ENCODE assay signal across 24 mouse cellular contexts in the genomic region with DNA sequence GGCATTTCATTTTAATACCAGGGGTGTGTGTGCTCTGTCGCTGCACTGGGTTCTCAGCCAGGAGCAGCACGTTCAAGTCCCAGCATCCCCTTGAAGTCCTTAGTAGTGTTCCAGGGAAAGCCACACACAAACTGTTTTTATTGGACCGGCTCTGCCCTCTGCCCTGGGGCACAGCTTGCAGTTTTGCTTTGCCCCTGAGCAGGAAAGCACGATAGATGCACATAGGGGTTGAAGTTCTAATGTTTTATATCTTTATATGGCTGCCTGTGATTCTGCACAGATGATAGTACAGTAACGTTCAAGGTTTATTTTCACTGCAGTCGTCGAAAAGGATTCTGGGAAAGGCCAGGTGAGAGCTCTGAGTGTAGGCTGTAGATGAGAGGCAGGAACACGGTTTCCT.
"Had no signal": no experiment of that assay in that cellular context is flagged by ENCODE, and none has a peak within 500 bp of the region (broad histone marks: within the 10 kb centered on the region; RNA-seq: fewer than 3 reads in every experiment).

No protein-coding gene starts in this region.

- H3K9me3 ChIP-seq: heart, embryonic 10.5 days; heart, embryonic 13.5 days; heart, embryonic 15.5 days; hindbrain, embryonic 13.5 days; hindbrain, embryonic 15.5 days; limb, embryonic 13.5 days; limb, embryonic 15.5 days; liver, embryonic 12.5 days had no signal

- H3K27ac ChIP-seq: gastrocnemius, adult 2 months; heart, embryonic 10.5 days; heart, embryonic 13.5 days; heart, embryonic 15.5 days; hindbrain, embryonic 13.5 days; hindbrain, embryonic 15.5 days; hindbrain, postnatal 0 days; limb, embryonic 13.5 days; limb, embryonic 15.5 days; liver, embryonic 12.5 days had no signal

- H3K9ac ChIP-seq: heart, embryonic 13.5 days; heart, embryonic 15.5 days; hindbrain, embryonic 13.5 days; hindbrain, embryonic 15.5 days; limb, embryonic 13.5 days; limb, embryonic 15.5 days; liver, embryonic 12.5 days had no signal

- H3K27me3 ChIP-seq: heart, embryonic 13.5 days; heart, embryonic 15.5 days; hindbrain, embryonic 13.5 days; hindbrain, embryonic 15.5 days; limb, embryonic 15.5 days had no signal

- ATAC-seq: forebrain, embryonic 16.5 days; hindbrain, postnatal 0 days; liver, embryonic 12.5 days had no signal

- DNase-seq: gastrocnemius, adult 2 months; gastrocnemius, postnatal 10 days; gastrocnemius, postnatal 25 days; heart, adult 18-20 months; heart, postnatal 14 days; heart, postnatal 36 days; kidney, adult 18-20 months; kidney, adult 8-10 months; kidney, postnatal 10 days; kidney, postnatal 25 days; kidney, postnatal 4 days; layer of hippocampus, adult 9-11 months; layer of hippocampus, postnatal 36 days; left cerebral cortex, postnatal 4 days had no signal

- H3K4me2 ChIP-seq: heart, embryonic 13.5 days; heart, embryonic 15.5 days; hindbrain, embryonic 13.5 days; hindbrain, embryonic 15.5 days; limb, embryonic 13.5 days; limb, embryonic 15.5 days; liver, embryonic 12.5 days had no signal

- H3K4me3 ChIP-seq: gastrocnemius, adult 2 months; heart, embryonic 10.5 days; heart, embryonic 13.5 days; heart, embryonic 15.5 days; hindbrain, embryonic 13.5 days; hindbrain, embryonic 15.5 days; limb, embryonic 13.5 days; limb, embryonic 15.5 days; liver, embryonic 12.5 days had no signal
